Mouse (Mus musculus): ENCODE results near the gene Hsd17b1.

DNA sequence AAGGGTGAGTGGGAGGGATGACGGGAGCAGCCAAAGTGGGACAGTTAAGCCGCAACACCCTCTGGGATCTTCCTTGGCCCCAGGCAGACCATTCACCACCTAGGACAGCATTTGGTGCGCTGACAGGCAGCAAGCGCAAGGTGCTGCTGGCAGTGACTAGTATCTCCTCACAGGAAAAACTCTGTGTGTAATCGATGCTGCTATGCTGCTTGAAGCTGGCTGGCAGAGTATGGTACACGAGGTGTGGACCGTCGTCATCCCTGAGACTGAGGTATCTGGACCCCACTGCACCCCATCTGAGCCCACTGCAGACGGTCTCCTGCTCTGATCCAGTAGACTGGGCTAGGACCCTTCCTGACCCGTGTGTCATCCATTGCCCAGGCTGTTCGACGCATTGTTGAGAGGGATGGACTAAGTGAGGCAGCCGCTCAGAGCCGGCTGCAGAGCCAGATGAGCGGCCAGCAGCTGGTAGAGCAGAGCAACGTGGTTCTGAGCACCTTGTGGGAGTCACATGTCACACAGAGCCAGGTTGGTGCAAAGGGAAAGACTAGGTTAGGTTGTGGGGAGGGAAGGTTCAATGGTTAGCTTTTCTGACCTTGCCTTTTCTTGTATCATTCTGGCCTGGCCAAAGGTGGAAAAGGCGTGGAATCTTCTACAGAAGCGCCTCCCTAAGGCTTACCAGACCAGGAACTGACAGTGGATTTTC is 7.6 kb downstream of the Hsd17b1 start:
- TF ChIP-seq MAFK (IDR thresholded peaks at IDR 0.05; ENCODE audit: insufficient read depth, low read depth, low read length) = no peak
- TF ChIP-seq ZNF384 (IDR thresholded peaks at IDR 0.05; ENCODE audit: low read depth, low read length) = no peak
- TF ChIP-seq ZC3H11A (IDR thresholded peaks at IDR 0.05; ENCODE audit: borderline replicate concordance, low read depth, low read length) = no peak
- no peak for TF ChIP-seq HCFC1 (IDR thresholded peaks at IDR 0.05; ENCODE audit: borderline replicate concordance, insufficient read depth, low read length)

Data from ES-E14 (cell line).